Mouse (Mus musculus): Measurements from ENCODE around the gene Unc119b. TPM values are rescaled to one million over a fixed set of nuclear protein-coding genes. Genes with fewer than 3 reads are reported as not detected.

Gene Unc119b
- 56.1 TPM for polyA plus RNA-seq (2014; fragmentation: Illumina TruSeq; extraction: RNeasy Lipid Tissue Mini Kit (QIAGEN cat#74804); ENCODE audit: low read depth, low replicate concordance)

DNA sequence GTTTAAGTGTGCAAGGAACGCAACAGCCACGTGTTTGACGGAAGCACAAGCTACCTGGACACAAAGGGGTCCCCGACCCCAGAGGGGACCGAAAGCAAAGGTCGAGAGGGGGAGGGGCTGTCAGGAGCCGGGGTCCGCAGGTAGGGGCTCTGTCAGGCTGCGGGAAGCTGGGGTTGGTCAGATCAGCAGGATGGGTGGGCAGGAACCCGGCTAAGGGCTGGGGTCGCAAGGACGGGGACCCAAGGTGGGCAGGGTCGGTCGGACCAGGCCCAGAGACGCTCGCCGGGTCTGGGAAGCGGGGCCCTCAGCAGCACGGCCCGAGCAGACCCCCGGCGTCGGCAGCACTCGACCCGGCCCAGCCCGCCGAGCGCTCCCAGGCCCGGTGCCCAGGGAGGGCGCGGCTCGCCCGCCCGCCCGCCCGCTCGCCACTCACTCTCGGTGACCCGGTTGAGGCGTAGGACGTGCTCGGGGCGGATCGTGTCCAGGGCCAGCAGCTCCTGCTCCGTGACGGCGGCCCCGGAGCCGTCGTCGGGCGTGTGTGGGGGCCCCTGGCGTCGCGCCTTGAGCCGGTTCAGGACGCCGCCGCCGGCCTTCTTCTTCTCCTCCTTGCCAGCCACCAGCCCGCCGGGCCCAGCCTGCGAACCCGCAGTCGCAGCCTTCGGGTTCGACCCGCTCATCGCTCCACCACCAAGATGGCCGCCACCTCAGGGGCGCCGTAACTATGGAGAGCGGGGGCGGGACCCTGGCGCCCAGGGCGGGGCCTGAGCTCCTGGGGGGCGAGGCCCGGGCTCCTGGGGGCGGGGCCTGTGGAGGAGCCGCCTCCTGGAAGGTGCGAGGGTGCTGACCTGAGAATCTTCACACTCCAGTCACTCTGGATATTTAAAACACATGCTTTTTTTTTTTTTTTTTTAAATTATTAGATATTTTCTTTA lies at the start of gene Unc119b:
Gene Unc119b (minus strand): TSS at position 742 of the 932 bp plus-strand sequence.

DNA sequence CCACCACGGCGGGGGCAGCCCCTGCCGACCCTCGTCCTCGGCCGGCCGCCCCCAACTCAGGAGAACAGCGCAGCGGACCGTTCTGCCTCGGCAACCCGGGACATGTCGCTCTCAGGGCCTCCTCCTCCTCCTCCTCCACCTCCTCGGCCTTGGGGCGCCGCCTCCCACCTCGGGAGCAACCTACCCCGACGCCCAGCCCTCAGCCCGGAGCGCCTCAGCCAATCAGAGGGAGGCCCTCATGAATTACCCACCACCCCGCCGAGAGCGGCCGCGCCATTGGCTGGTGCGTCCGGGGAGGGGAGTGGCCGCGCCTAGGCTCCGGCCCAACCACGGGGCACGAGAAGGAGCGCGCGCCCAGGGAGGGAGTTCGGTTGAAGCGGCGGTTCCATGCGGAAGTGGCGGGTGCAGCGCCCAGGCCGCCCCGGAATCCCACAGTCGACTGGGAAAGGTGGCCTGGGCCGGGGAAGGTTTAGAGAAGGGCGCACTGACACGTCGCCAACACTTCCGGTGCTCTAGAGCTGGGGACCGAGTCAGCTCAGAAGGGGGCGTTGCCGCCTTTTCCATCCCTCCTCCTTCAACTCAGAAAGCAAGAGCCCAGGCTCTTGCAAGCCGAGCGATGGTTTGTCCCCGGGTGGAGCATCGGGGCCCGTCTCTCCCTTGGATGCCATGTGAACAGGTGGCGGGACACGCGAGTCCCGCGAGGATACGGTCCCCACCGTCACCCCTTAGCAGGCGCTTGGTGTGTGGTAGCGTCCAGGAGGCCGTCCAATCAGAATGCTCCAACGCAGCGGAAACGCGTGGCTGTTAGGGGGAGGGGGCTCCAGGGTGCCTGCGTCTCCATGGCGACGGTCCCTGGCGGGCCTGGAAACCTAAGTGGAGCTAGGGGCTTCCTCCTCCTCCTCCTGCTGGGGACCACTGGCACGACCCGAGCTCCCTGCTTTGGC lies 23.5 kb upstream of the Unc119b start, which contains the start of gene Mlec:
Gene Mlec (minus strand): TSS at position 140 of the 944 bp plus-strand sequence.

DNA sequence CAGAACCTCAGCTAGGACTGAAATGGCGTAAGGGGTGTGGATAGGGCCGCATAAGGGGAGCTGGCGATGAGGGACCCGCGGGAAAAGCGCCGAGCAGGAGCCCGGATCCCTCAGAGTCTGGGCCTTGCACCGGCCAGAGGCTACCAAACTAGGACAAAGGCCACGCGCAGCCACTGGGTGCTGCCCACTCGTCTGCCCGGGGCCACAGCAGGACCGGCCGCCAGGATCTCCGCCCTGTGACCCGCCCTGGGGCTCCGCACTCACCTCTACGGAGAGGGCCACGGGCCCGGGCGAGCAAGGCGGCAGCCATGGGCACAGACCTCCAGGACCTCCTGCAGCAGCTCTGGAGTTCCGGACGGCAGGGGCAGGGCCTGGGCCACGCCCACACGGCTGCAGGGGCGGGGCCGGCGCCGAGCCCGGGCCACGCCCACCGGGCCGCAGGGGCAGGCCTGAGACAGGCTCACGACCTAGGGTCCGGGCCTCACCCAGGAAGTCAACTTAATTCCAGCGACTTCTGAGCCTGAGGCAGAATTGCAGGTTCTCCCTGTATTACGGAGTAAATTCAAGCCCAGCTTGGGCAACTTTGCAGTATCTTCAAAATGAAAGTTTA lies 15.7 kb downstream of the Unc119b start, which contains the start of gene Acads:
Gene Acads (minus strand): TSS at position 386 of the 610 bp plus-strand sequence.

DNA sequence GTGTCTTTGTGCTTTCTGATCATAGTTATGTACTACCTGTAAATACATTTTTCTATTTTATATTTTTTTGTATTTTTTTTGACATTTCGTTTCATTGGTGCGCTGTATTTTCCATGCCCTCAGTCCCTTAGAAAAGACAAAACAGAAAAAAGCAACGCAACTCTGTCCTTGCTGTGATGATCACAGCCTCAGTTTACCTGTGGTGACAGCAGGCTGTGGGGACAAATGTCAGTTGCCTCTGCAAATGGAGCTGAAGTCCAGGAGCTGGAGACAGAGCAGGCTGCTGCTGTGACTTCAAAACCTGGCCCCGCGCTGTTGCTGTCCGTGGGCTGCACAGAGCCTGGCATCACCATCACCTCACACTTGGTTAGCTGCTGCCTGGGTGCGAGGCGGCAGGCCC lies 36.6 kb downstream of the Unc119b start, which contains the start of gene Gm10401:
Gene Gm10401 (minus strand): TSS at position 101 of the 400 bp plus-strand sequence.

Other genes starting within 250 kb of the Unc119b start
- gene Oasl2, start 238.0 kb downstream of the Unc119b start, polyA plus RNA-seq (2014; fragmentation: Illumina TruSeq; extraction: RNeasy Lipid Tissue Mini Kit (QIAGEN cat#74804); ENCODE audit: low read depth, low replicate concordance), result 20.2 TPM
- 1.5 TPM for gene Oasl1, start 211.7 kb downstream of the Unc119b start, polyA plus RNA-seq (2014; fragmentation: Illumina TruSeq; extraction: RNeasy Lipid Tissue Mini Kit (QIAGEN cat#74804); ENCODE audit: low read depth, low replicate concordance)
- 23.8 TPM for gene 2210016L21Rik, start 192.8 kb downstream of the Unc119b start, polyA plus RNA-seq (2014; fragmentation: Illumina TruSeq; extraction: RNeasy Lipid Tissue Mini Kit (QIAGEN cat#74804); ENCODE audit: low read depth, low replicate concordance)
- 0.71 TPM for gene Hnf1a, start 163.9 kb downstream of the Unc119b start, polyA plus RNA-seq (2014; fragmentation: Illumina TruSeq; extraction: RNeasy Lipid Tissue Mini Kit (QIAGEN cat#74804); ENCODE audit: low read depth, low replicate concordance)
- 31.1 TPM for gene Sppl3, start 123.8 kb downstream of the Unc119b start, polyA plus RNA-seq (2014; fragmentation: Illumina TruSeq; extraction: RNeasy Lipid Tissue Mini Kit (QIAGEN cat#74804); ENCODE audit: low read depth, low replicate concordance)
- gene Gm10401, start 36.7 kb downstream of the Unc119b start, polyA plus RNA-seq (2014; fragmentation: Illumina TruSeq; extraction: RNeasy Lipid Tissue Mini Kit (QIAGEN cat#74804); ENCODE audit: low read depth, low replicate concordance), result not detected
- gene Acads, start 15.6 kb downstream of the Unc119b start, polyA plus RNA-seq (2014; fragmentation: Illumina TruSeq; extraction: RNeasy Lipid Tissue Mini Kit (QIAGEN cat#74804); ENCODE audit: low read depth, low replicate concordance), result 67.3 TPM
- 205 TPM for gene Mlec, start 23.2 kb upstream of the Unc119b start, polyA plus RNA-seq (2014; fragmentation: Illumina TruSeq; extraction: RNeasy Lipid Tissue Mini Kit (QIAGEN cat#74804); ENCODE audit: low read depth, low replicate concordance)
- 3.2 TPM for gene Cabp1, start 59.4 kb upstream of the Unc119b start, polyA plus RNA-seq (2014; fragmentation: Illumina TruSeq; extraction: RNeasy Lipid Tissue Mini Kit (QIAGEN cat#74804); ENCODE audit: low read depth, low replicate concordance)
- 81.1 TPM for gene Pop5, start 100.9 kb upstream of the Unc119b start, polyA plus RNA-seq (2014; fragmentation: Illumina TruSeq; extraction: RNeasy Lipid Tissue Mini Kit (QIAGEN cat#74804); ENCODE audit: low read depth, low replicate concordance)
- 150 TPM for gene Rnf10, start 137.9 kb upstream of the Unc119b start, polyA plus RNA-seq (2014; fragmentation: Illumina TruSeq; extraction: RNeasy Lipid Tissue Mini Kit (QIAGEN cat#74804); ENCODE audit: low read depth, low replicate concordance)
- 28.2 TPM for gene Coq5, start 144.7 kb upstream of the Unc119b start, polyA plus RNA-seq (2014; fragmentation: Illumina TruSeq; extraction: RNeasy Lipid Tissue Mini Kit (QIAGEN cat#74804); ENCODE audit: low read depth, low replicate concordance)
- 245 TPM for gene Dynll1, start 166.0 kb upstream of the Unc119b start, polyA plus RNA-seq (2014; fragmentation: Illumina TruSeq; extraction: RNeasy Lipid Tissue Mini Kit (QIAGEN cat#74804); ENCODE audit: low read depth, low replicate concordance)
- 54.0 TPM for gene Srsf9, start 192.2 kb upstream of the Unc119b start, polyA plus RNA-seq (2014; fragmentation: Illumina TruSeq; extraction: RNeasy Lipid Tissue Mini Kit (QIAGEN cat#74804); ENCODE audit: low read depth, low replicate concordance)
- gene Gatc, start 206.2 kb upstream of the Unc119b start, polyA plus RNA-seq (2014; fragmentation: Illumina TruSeq; extraction: RNeasy Lipid Tissue Mini Kit (QIAGEN cat#74804); ENCODE audit: low read depth, low replicate concordance), result 20.5 TPM
- 43.0 TPM for gene Triap1, start 206.2 kb upstream of the Unc119b start, polyA plus RNA-seq (2014; fragmentation: Illumina TruSeq; extraction: RNeasy Lipid Tissue Mini Kit (QIAGEN cat#74804); ENCODE audit: low read depth, low replicate concordance)
- 608 TPM for gene Cox6a1, start 214.0 kb upstream of the Unc119b start, polyA plus RNA-seq (2014; fragmentation: Illumina TruSeq; extraction: RNeasy Lipid Tissue Mini Kit (QIAGEN cat#74804); ENCODE audit: low read depth, low replicate concordance)